Mouse (Mus musculus): ENCODE results near the gene Art1. TPM values are rescaled to one million over a fixed set of nuclear protein-coding genes. Genes with fewer than 3 reads are reported as not detected.

Art1 gene
- 0.50 and 0.58 TPM in 2 replicates for polyA plus RNA-seq (2014; fragmentation: Nextera tagmentation; extraction: Ambion mirVana)

DNA sequence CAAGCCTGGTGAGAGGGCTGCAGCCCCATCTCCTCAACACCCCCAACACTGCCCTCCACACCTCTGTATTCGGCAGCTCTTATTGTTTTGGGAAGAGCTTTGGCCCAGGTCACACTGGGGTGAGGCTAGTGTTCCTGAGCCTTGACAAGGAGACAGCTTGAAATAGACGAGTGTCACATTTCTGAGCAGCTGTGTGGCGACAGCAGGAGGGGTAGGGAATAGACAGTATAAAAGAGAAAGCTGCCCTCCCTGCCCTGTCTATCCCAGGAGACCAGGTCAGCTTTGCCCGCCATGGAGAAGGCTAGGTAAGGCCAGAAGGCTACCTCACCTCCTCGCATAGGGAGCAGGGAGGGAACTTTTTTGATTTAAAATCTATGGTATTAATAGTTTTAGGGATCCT, at the start of gene Art1:
TSS of gene Art1 (plus strand) at position 257 of the 400 bp plus-strand sequence.
- Histone ChIP-seq H3K4me2 (ENCODE audit: low read depth, low read length) (no peak within 1 kb of the TSS), H3K4me3 (ENCODE audit: low read depth, low read length) (no peak within 1 kb of the TSS), H3K9me3 (ENCODE audit: control insufficient read depth, low read length) (no peaks in the 10 kb centered on the region), H3K36me3 (ENCODE audit: control insufficient read depth, insufficient read depth, low read length) (no peaks in the 10 kb centered on the region), H3K27ac (ENCODE audit: low read depth, low read length) (no peak within 1 kb of the TSS), H3K27me3 (ENCODE audit: control insufficient read depth, insufficient read depth, low read length) (no peaks in the 10 kb centered on the region), H3K4me1 (ENCODE audit: control insufficient read depth, insufficient read depth, low read length) (peaks cover 4% of the 10 kb centered on the region; the same call in 1 of the 2 replicates), H3K9ac (replicated peaks; ENCODE audit: low read depth, low read length) (no peak within 1 kb of the TSS)
- no peak for ATAC-seq (ENCODE audit: low read depth)
- WGBS, result 34% methylated on average over 5 of the region's 5 CpGs

DNA sequence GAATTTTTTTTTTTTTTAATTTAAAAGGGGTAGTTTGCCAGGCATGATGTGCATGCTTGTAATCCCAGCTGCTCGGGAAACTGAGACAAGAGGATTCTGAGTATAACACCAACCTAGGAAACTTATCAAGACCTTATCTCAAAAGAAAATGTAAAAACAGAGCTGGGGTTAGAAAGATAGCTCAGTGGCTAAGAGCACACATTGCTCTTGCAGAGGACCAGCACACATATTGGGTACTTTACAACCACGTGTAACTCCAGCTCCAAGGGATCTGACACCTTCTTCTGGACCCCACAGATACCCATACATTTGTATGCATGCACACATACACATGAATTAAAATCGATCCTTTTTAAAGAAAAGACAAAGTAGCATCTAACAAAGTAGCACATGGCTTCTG, 40.2 kb upstream of the Art1 start:
- H3K4me3 ChIP-seq (ENCODE audit: low read depth, low read length), result no peak overlapping the region
- ATAC-seq (ENCODE audit: low read depth), result no peak
- H3K4me1 ChIP-seq (ENCODE audit: control insufficient read depth, insufficient read depth, low read length), result peaks cover 17% of the 10 kb centered on the region
- H3K27me3 ChIP-seq (ENCODE audit: control insufficient read depth, insufficient read depth, low read length), result no peaks in the 10 kb centered on the region
- no peak overlapping the region for H3K4me2 ChIP-seq (ENCODE audit: low read depth, low read length)
- no peaks in the 10 kb centered on the region for H3K36me3 ChIP-seq (ENCODE audit: control insufficient read depth, insufficient read depth, low read length)
- no peak overlapping the region for H3K27ac ChIP-seq (ENCODE audit: low read depth, low read length)
- no peak overlapping the region for H3K9ac ChIP-seq (replicated peaks; ENCODE audit: low read depth, low read length)
- 98% methylated on average over 3 of the region's 3 CpGs for WGBS
- H3K9me3 ChIP-seq (ENCODE audit: control insufficient read depth, low read length), result no peaks in the 10 kb centered on the region

DNA sequence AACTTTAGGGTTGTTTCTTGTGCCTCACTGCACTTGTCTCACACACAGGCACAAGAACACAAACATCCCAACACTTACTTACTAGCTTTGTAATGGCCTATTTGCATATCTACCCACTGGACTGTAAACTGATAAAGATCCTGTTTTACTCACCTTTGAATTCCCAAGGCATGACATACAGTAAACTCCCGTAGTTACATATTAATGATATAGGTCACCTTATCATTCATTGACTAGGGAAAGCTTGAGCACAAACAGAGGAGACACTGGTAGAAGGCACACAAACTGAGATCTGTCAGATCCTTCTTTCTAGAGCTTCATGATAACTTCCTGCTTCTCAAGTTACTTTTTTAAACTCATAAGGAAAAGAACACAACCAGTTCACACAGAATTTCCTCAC, 39.3 kb upstream of the Art1 start:
- Histone ChIP-seq H3K27me3 (ENCODE audit: control insufficient read depth, insufficient read depth, low read length) (no peaks in the 10 kb centered on the region), H3K27ac (ENCODE audit: low read depth, low read length) (no peak overlapping the region), H3K9me3 (ENCODE audit: control insufficient read depth, low read length) (no peaks in the 10 kb centered on the region), H3K4me3 (ENCODE audit: low read depth, low read length) (no peak overlapping the region), H3K36me3 (ENCODE audit: control insufficient read depth, insufficient read depth, low read length) (no peaks in the 10 kb centered on the region), H3K9ac (replicated peaks; ENCODE audit: low read depth, low read length) (no peak overlapping the region), H3K4me2 (ENCODE audit: low read depth, low read length) (no peak overlapping the region), H3K4me1 (ENCODE audit: control insufficient read depth, insufficient read depth, low read length) (peaks cover 19% of the 10 kb centered on the region)
- 90% methylated on average over 1 of the region's 1 CpGs for WGBS
- no peak for ATAC-seq (ENCODE audit: low read depth)

- no peak for ATAC-seq (ENCODE audit: low read depth)
- WGBS, result 93% methylated on average over 9 of the region's 9 CpGs
- H3K9ac ChIP-seq (replicated peaks; ENCODE audit: low read depth, low read length), result no peak overlapping the region
Measured at GRCm38 (mm10) chr7:102063891-102064290, 37.7 kb upstream of the Art1 start.

GRCm38 (mm10) chr7:102064655-102065045, 36.9 kb upstream of the Art1 start:
- peak; percentile 65 for ATAC-seq (ENCODE audit: low read depth)
- WGBS, result 1% methylated on average over 9 of the region's 9 CpGs
- Histone ChIP-seq H3K4me1 (ENCODE audit: control insufficient read depth, insufficient read depth, low read length) (peaks cover 19% of the 10 kb centered on the region), H3K9ac (replicated peaks; ENCODE audit: low read depth, low read length) (peak overlapping the region; percentile 68), H3K27ac (ENCODE audit: low read depth, low read length) (peak overlapping the region; percentile 50), H3K4me3 (ENCODE audit: low read depth, low read length) (peak overlapping the region; percentile 48), H3K9me3 (ENCODE audit: control insufficient read depth, low read length) (no peaks in the 10 kb centered on the region), H3K27me3 (ENCODE audit: control insufficient read depth, insufficient read depth, low read length) (no peaks in the 10 kb centered on the region), H3K36me3 (ENCODE audit: control insufficient read depth, insufficient read depth, low read length) (no peaks in the 10 kb centered on the region), H3K4me2 (ENCODE audit: low read depth, low read length) (peak overlapping the region; percentile 70)

More at GRCm38 (mm10) chr7:102063891-102064290, 37.7 kb upstream of the Art1 start:
- H3K27me3 ChIP-seq (ENCODE audit: control insufficient read depth, insufficient read depth, low read length), result no peaks in the 10 kb centered on the region
- H3K4me3 ChIP-seq (ENCODE audit: low read depth, low read length), result peak overlapping the region; percentile 48; the same call in 1 of the 2 replicates
- H3K36me3 ChIP-seq (ENCODE audit: control insufficient read depth, insufficient read depth, low read length), result no peaks in the 10 kb centered on the region
- H3K4me1 ChIP-seq (ENCODE audit: control insufficient read depth, insufficient read depth, low read length), result peaks cover 19% of the 10 kb centered on the region
- no peaks in the 10 kb centered on the region for H3K9me3 ChIP-seq (ENCODE audit: control insufficient read depth, low read length)
- no peak overlapping the region for H3K27ac ChIP-seq (ENCODE audit: low read depth, low read length)
- peak overlapping the region; percentile 70 for H3K4me2 ChIP-seq (ENCODE audit: low read depth, low read length)

DNA sequence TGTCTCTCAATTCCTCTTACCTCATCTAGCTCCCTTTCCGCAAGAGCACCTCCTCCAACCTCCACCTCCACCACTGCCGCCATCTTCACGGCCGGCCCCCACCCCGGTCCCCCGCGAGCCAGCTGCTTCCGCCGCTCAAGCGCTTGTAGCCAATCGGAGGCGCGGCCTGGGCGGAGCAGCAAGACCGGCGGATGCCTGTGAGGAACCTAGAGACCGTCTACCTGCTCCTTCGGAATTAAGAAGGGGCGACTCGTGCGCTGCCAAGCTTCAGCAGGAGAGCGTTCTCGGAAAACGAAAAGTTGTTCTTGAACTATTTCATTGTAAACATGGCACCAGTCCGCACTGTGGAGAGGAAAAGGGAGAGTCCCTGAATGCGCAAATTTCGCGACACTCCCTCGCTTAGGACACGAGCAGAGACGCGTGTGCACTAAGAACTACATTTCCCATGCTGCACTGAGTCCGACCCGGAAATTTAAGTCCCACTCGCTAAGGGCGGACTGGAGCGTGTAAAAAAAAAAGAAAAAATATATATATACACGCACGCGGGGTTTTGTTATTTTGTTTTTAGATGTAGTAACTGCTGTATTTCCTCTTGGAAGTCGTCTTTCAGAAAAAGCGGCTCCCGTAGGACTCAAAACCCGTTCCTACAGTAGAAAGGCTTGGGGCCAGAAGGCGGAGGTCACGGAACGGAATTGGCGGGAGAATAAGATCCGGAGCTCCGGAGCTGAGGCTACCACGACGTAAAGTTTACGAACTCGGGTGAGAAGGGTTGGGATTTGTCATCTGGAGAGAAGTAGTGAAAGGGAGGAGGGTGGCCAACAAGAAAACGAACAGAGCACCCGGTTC, 36.3 kb upstream of the Art1 start, which contains the start of the genes Rnf121, Xndc1 and Xntrpc:
TSS of gene Rnf121 (minus strand) at position 424 of the 846 bp plus-strand sequence.
TSS of gene Xndc1 (plus strand) at position 466 of the 846 bp plus-strand sequence.
TSS of gene Xntrpc (plus strand) at position 668 of the 846 bp plus-strand sequence.
- Histone ChIP-seq H3K36me3 (ENCODE audit: control insufficient read depth, insufficient read depth, low read length) (no peaks in the 10 kb centered on the region), H3K9ac (replicated peaks; ENCODE audit: low read depth, low read length) (peak within 1 kb of the TSS; percentile 68), H3K4me3 (ENCODE audit: low read depth, low read length) (peak within 1 kb of the TSS; percentile 48), H3K4me1 (ENCODE audit: control insufficient read depth, insufficient read depth, low read length) (peaks cover 19% of the 10 kb centered on the region), H3K27me3 (ENCODE audit: control insufficient read depth, insufficient read depth, low read length) (no peaks in the 10 kb centered on the region), H3K27ac (ENCODE audit: low read depth, low read length) (peak within 1 kb of the TSS; percentile 50), H3K9me3 (ENCODE audit: control insufficient read depth, low read length) (no peaks in the 10 kb centered on the region), H3K4me2 (ENCODE audit: low read depth, low read length) (peak within 1 kb of the TSS; percentile 70)
- ATAC-seq (ENCODE audit: low read depth), result peak; percentile 100
- WGBS, result under 1% methylated on average over 56 of the region's 56 CpGs

GRCm38 (mm10) chr7:102066363-102066762, 35.2 kb upstream of the Art1 start:
- H3K27ac ChIP-seq (ENCODE audit: low read depth, low read length), result no peak overlapping the region
- H3K4me2 ChIP-seq (ENCODE audit: low read depth, low read length), result peak overlapping the region; percentile 66
- H3K27me3 ChIP-seq (ENCODE audit: control insufficient read depth, insufficient read depth, low read length), result no peaks in the 10 kb centered on the region
- ATAC-seq (ENCODE audit: low read depth), result no peak
- no peaks in the 10 kb centered on the region for H3K36me3 ChIP-seq (ENCODE audit: control insufficient read depth, insufficient read depth, low read length)
- no peak overlapping the region for H3K9ac ChIP-seq (replicated peaks; ENCODE audit: low read depth, low read length)
- no peaks in the 10 kb centered on the region for H3K9me3 ChIP-seq (ENCODE audit: control insufficient read depth, low read length)
- peak overlapping the region; percentile 48 for H3K4me3 ChIP-seq (ENCODE audit: low read depth, low read length)
- 83% methylated on average over 6 of the region's 6 CpGs for WGBS
- H3K4me1 ChIP-seq (ENCODE audit: control insufficient read depth, insufficient read depth, low read length), result peaks cover 19% of the 10 kb centered on the region

DNA sequence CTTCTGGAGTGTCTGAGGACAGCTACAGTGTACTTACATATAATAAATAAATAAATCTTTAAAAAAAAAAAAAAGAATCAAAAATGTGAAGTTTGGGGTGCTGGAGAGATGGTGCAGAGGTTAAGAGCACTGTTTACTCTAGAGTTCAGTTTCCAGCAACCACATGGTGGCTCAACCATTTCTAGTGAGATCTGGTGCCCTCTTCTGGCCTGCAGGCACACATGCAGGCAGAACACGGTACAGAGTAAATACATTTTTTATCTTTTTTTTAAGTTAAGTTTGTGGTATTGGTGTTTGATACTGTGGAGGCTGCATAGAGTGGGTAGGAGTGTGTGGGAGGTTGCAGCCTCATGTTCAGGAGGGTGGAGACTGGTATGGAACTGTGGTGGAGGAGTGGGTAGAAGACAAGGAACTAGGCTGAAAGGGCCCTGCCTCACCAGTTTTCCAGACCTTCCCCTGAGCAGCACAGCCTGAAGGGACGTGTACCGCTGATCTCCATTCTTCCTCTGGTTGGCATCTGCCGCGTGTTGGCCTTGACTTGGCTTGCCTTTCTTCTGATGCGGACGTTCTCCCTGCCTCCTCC, 24.7 kb upstream of the Art1 start:
- no peak for ATAC-seq (ENCODE audit: low read depth)
- Histone ChIP-seq H3K4me1 (ENCODE audit: control insufficient read depth, insufficient read depth, low read length) (no peaks in the 10 kb centered on the region), H3K4me3 (ENCODE audit: low read depth, low read length) (no peak overlapping the region), H3K9me3 (ENCODE audit: control insufficient read depth, low read length) (no peaks in the 10 kb centered on the region), H3K4me2 (ENCODE audit: low read depth, low read length) (no peak overlapping the region), H3K9ac (replicated peaks; ENCODE audit: low read depth, low read length) (no peak overlapping the region), H3K27ac (ENCODE audit: low read depth, low read length) (no peak overlapping the region), H3K27me3 (ENCODE audit: control insufficient read depth, insufficient read depth, low read length) (no peaks in the 10 kb centered on the region), H3K36me3 (ENCODE audit: control insufficient read depth, insufficient read depth, low read length) (peaks cover 58% of the 10 kb centered on the region)
- 78% methylated on average over 7 of the region's 7 CpGs for WGBS

DNA sequence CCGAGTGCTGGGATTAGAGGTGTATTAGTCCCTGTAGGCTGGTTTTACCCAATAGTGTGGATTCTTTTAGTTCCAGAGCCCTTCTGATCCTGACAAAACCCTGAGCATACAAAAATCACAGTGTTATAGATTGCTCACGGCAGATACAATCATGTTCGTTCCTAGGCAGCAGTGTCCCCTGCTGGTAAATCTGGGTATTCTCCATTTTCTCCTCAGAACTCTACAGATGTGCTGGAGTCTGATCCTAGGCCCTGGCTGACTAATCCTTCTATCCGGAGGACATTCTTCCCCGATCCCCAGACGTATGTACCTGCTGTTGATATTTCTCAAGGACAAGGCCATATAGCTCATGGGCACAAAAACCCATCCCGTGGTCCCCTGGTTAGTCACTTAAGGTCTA, 23.0 kb upstream of the Art1 start:
- no peak overlapping the region for H3K4me2 ChIP-seq (ENCODE audit: low read depth, low read length)
- H3K27ac ChIP-seq (ENCODE audit: low read depth, low read length), result no peak overlapping the region
- no peaks in the 10 kb centered on the region for H3K9me3 ChIP-seq (ENCODE audit: control insufficient read depth, low read length)
- WGBS, result 85% methylated on average over 7 of the region's 7 CpGs
- no peak overlapping the region for H3K9ac ChIP-seq (replicated peaks; ENCODE audit: low read depth, low read length)
- no peak overlapping the region for H3K4me3 ChIP-seq (ENCODE audit: low read depth, low read length)
- H3K4me1 ChIP-seq (ENCODE audit: control insufficient read depth, insufficient read depth, low read length), result no peaks in the 10 kb centered on the region
- no peaks in the 10 kb centered on the region for H3K27me3 ChIP-seq (ENCODE audit: control insufficient read depth, insufficient read depth, low read length)
- H3K36me3 ChIP-seq (ENCODE audit: control insufficient read depth, insufficient read depth, low read length), result peaks cover 58% of the 10 kb centered on the region
- ATAC-seq (ENCODE audit: low read depth), result no peak
